Mouse (Mus musculus): ENCODE data around the gene Colgalt1. TPM values are rescaled to one million over a fixed set of nuclear protein-coding genes. Genes with fewer than 3 reads are reported as not detected.

The Colgalt1 gene
- total and polyA plus RNA-seq, 3 experiments, result 50.9 to 102 (median 59.0) TPM

DNA sequence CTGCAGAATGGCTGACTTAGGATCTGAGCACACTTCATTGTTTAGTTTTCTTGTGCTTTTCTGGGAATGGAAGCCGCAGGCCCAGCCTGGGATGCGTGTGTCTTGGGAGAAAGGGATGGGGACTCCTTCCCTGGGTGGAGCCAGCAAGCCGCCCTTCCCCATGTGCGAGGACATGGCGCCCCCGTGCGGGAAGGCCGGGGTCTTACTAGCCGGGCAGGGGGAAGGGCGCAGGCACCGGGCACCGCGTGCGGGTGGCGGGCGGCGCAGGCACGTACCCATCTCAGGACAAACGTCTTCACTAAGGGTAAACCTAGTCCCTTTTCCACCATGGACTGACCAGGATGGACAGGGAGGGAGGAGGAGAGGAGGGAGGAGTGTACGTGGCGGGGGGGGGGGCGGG, 22.4 kb downstream of the Colgalt1 start:
- Histone ChIP-seq H3K27me3 (ENCODE audit: control insufficient read depth in 1 of 2, insufficient read depth in 2 of 2, low read length in 2 of 2) (no peaks in the 10 kb centered on the region), H3K27ac (ENCODE audit: control insufficient read depth, low read depth, low read length) (no peak overlapping the region), H3K36me3 (ENCODE audit: control insufficient read depth in 1 of 2, insufficient read depth in 2 of 2, low read length in 2 of 2) (peaks cover 0 to 7% of the 10 kb centered on the region in 2 experiments; a peak in 2 of 4 replicates), H3K4me3 (ENCODE audit: control insufficient read depth in 1 of 2, insufficient read depth in 1 of 2, low read depth in 2 of 2, low read length in 2 of 2) (peak overlapping the region; percentile 53 to 83), H3K79me2 (ENCODE audit: control insufficient read depth, insufficient read depth, low read length, poor library complexity) (no peaks in the 10 kb centered on the region; the same call in 1 of the 2 replicates), H3K4me1 (ENCODE audit: control insufficient read depth in 1 of 2, insufficient read depth in 2 of 2, low read length in 2 of 2) (peaks cover 2 to 26% of the 10 kb centered on the region in 2 experiments; a peak in 3 of 4 replicates), H3K9me3 (replicated peaks; ENCODE audit: insufficient read depth, low read length) (no peaks in the 10 kb centered on the region), H3K9ac (ENCODE audit: control insufficient read depth, low read depth, low read length, poor library complexity, severe bottlenecking) (peak overlapping the region; percentile 47)
- peak; percentile 86 for DNase-seq (ENCODE audit: low read depth, low spot score)
- TF ChIP-seq MXI1 (IDR thresholded peaks at IDR 0.05; ENCODE audit: low read depth, low read length) (peak; percentile 80), POLR2AphosphoS2 (IDR thresholded peaks at IDR 0.05; ENCODE audit: low read length) (no peak), ETS1 (IDR thresholded peaks at IDR 0.05; ENCODE audit: low read depth, low read length) (0 out of 2 replicates have a peak, but pooled peaks have one; percentile 20), MAX (IDR thresholded peaks at IDR 0.05; ENCODE audit: low read length) (peak; percentile 70; the same call in 1 of the 2 replicates), ELF1 (IDR thresholded peaks at IDR 0.05; ENCODE audit: low read depth, low read length) (peak; percentile 34; the same call in 1 of the 2 replicates), ZKSCAN1 (IDR thresholded peaks at IDR 0.05; ENCODE audit: low read depth, low read length) (no peak), ZC3H11A (IDR thresholded peaks at IDR 0.05; ENCODE audit: low read depth, low read length) (peak; percentile 63), NRF1 (IDR thresholded peaks at IDR 0.05; ENCODE audit: insufficient read depth, low read depth, low read length, poor library complexity, severe bottlenecking) (peak; percentile 31; the same call in 1 of the 2 replicates), SIN3A (IDR thresholded peaks at IDR 0.05; ENCODE audit: low read length) (peak; percentile 80; the same call in 1 of the 2 replicates), CTCF (IDR thresholded peaks at IDR 0.05 in 2 of 3, conservative IDR thresholded peaks at IDR 0.05 in 1 of 3; ENCODE audit: control insufficient read depth in 1 of 3, insufficient read depth in 1 of 3, low read depth in 2 of 3, low read length in 3 of 3, poor library complexity in 1 of 3, severe bottlenecking in 1 of 3) (peak; percentile 59 to 96 (median 91)), TCF12 (IDR thresholded peaks at IDR 0.05; ENCODE audit: low read depth, low read length) (0 out of 2 replicates have a peak, but pooled peaks have one; percentile 45), TAL1 (IDR thresholded peaks at IDR 0.05; ENCODE audit: low read length) (no peak), EP300 (IDR thresholded peaks at IDR 0.05; ENCODE audit: low read depth in 1 of 2, low read length in 2 of 2) (no peak), HCFC1 (IDR thresholded peaks at IDR 0.05; ENCODE audit: low read depth, low read length) (peak; percentile 56; the same call in 1 of the 2 replicates), GABPA (IDR thresholded peaks at IDR 0.05; ENCODE audit: low read depth, low read length) (no peak), RAD21 (IDR thresholded peaks at IDR 0.05; ENCODE audit: low read depth, low read length) (peak; percentile 88), USF1 (IDR thresholded peaks at IDR 0.05; ENCODE audit: low read depth, low read length) (no peak), SMC3 (IDR thresholded peaks at IDR 0.05; ENCODE audit: low read depth, low read length) (peak; percentile 73), MAZ (IDR thresholded peaks at IDR 0.05; ENCODE audit: low read depth, low read length) (peak; percentile 79; the same call in 1 of the 2 replicates), RCOR1 (IDR thresholded peaks at IDR 0.05; ENCODE audit: low read depth, low read length) (peak; percentile 30; the same call in 1 of the 2 replicates), POLR2A (IDR thresholded peaks at IDR 0.05; ENCODE audit: control insufficient read depth in 1 of 2, insufficient read depth in 1 of 2, low read depth in 1 of 2, low read length in 2 of 2, poor library complexity in 1 of 2) (no peak)
